Mouse (Mus musculus) inflammation-experienced regulatory T-cells (primary cell): Measurements from ENCODE around the gene Cenps. TPM values are rescaled to one million over a fixed set of nuclear protein-coding genes. Genes with fewer than 3 reads are reported as not detected.

Experiments
- polyA plus RNA-seq, 2 experiments: library from polyadenylated mRNA; unstranded; fragments of 100-300 nt; shearing (Covaris generic); gene quantifications; one replicate each; pipeline ENCODE4 v1.2.1; 2017

Cenps gene
- 1 to 10 TPM; 2.6 to 4.8 TPM for polyA plus RNA-seq

DNA sequence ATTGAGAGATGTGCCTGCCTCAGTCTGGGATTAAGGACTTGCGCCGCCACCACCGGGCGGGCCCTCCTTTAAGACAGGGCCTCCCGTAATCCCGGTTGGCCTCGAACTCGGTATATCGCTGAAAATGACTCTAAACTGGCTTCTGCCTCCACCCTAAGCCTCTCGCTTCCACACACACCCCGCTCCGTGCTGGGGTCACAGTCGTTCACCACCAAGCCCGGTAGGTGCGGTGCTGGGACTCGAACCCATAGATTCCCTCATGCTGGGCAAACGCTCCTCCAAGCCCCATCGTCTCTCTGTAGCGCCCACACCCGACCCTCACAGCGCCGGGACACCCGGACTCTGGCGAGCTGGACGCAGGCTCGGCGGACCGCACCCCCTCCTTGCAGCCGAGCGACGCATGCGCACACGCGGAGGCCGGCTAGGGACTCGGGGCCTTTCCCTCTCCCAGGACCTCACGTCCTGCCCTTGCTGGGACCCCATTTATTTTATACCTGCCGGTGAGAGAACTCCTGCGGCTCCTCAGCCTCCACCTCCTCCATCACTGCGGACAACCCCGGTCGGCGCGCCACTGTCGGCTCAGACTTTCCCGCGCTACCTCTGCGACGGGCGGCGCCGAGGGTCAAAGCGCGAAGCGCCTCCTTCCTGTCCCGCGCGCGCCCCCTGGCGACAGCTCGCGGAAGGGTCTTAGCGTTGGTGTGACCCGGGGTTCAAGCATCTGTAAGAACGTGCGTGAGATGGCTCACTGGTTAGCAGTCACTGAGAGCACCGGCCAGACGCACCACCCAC lies at the start of gene Cenps:
Cenps (minus strand) TSS at position 648 of the 789 bp plus-strand sequence.

GRCm38 (mm10) chr4:149166215-149166946 lies 29.0 kb upstream of the Cenps start, which contains the start of gene Pgd:
TSS of gene Pgd (minus strand) at chr4:149166771.

GRCm38 (mm10) chr4:149126663-149127062 lies 10.8 kb downstream of the Cenps start, which contains the start of gene Cort:
TSS of gene Cort (minus strand) at chr4:149126763.

DNA sequence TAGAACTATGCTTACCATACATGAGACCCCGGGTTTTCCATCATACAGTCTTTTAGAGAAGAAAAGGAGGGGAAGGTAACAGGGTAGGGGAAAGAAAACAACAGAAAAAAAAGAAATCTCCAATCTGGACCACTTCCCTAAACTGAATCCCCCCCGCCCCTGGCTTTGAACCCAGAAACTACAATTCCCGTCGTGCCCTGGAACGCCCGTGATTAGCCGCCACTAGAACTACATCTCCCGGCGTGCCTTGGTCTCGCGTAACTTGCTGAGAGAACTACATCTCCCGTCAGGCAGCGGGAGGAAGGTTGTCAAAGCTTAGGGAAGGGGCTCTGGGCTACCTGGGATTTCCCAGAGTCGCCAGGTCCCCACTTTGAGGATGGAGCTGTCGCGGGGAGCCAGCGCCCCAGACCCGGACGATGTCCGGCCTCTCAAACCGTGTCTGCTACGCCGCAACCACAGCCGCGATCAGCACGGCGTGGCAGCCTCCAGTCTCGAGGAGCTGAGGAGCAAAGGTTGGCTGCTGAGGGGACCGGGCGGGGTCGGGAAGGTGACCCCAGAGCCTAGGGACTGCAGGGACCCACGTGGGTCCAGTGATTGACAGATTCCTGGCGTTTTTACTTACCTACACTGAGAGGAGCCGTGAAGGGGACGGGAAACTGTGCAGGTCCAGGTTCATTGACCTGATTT lies 33.4 kb downstream of the Cenps start, which contains the start of gene Dffa:
Dffa (plus strand) TSS at position 272 of the 687 bp plus-strand sequence.

GRCm38 (mm10) chr4:149099369-149100017 lies 37.9 kb downstream of the Cenps start, which contains the start of gene Pex14:
TSS of gene Pex14 (minus strand) at chr4:149099876.

Other genes with a start within 250 kb of the Cenps start
- gene Pex14, start 37.8 kb downstream of the Cenps start, polyA plus RNA-seq = 10 to 100 TPM; 30.8 to 31.7 TPM
- gene Dffa, start 33.5 kb downstream of the Cenps start, polyA plus RNA-seq = 10 to 100 TPM; 32.0 to 43.3 TPM
- not detected for gene Cort, start 10.9 kb downstream of the Cenps start, polyA plus RNA-seq
- 10 to 100 TPM; 63.3 to 66.3 TPM for gene Pgd, start 29.1 kb upstream of the Cenps start, polyA plus RNA-seq
- 10 to 100 TPM; 29.5 to 40.9 TPM for gene Kif1b, start 170.1 kb upstream of the Cenps start, polyA plus RNA-seq